ENCODE assay signal across 8 mouse cellular contexts in genomic region chr16:13754400-13755190, GRCm38 (mm10). TPM values are rescaled to one million over a fixed set of nuclear protein-coding genes. Genes with fewer than 3 reads are reported as not detected.
A peak's percentile ranks its signal among the peaks of the same experiment; 100 is the strongest.
DNase-seq lines count a peak whose midpoint lies in the region; ATAC-seq lines count a peak whose summit lies in the region.

No protein-coding gene starts in this region.

- H3K9ac ChIP-seq in intestine, embryonic 16.5 days (ENCODE audit: low read depth, low read length) = peak overlapping the region; percentile 70

- H3K4me1 ChIP-seq in intestine, embryonic 16.5 days (ENCODE audit: control insufficient read depth, insufficient read depth, low read length) = no peaks in the 10 kb centered on the region

- under 1% methylated on average over 65 of the region's 65 CpGs for WGBS in intestine, embryonic 16.5 days

- intact Hi-C loops in left cerebral cortex, postnatal 25 days (cut with DNase I) = loop anchor here (2.0 kb wide), 1 partner anchor 26 kb away; the partner anchor contains the start of gene Rrn3

- no peaks in the 10 kb centered on the region for H3K9me3 ChIP-seq in intestine, embryonic 16.5 days (ENCODE audit: control insufficient read depth, low read length)

- H3K4me2 ChIP-seq in intestine, embryonic 16.5 days (ENCODE audit: low read depth, low read length) = peak overlapping the region; percentile 98

- H3K36me3 ChIP-seq in intestine, embryonic 16.5 days (ENCODE audit: control insufficient read depth, insufficient read depth, low read length) = no peaks in the 10 kb centered on the region

- peak overlapping the region; percentile 70 for H3K4me3 ChIP-seq in intestine, embryonic 16.5 days (ENCODE audit: low read length)

- ATAC-seq in intestine, embryonic 16.5 days = peak; percentile 100

- no peak overlapping the region for H3K27ac ChIP-seq in intestine, embryonic 16.5 days (ENCODE audit: low read length)

- DNase-seq in adrenal gland, postnatal 10 days = peak; percentile 97
- DNase-seq in embryo, embryonic 9.5 days (ENCODE audit: extremely low spot score) = peak; percentile 92
- peak; percentile 90 to 96 for DNase-seq in gastrocnemius, postnatal 4 days (ENCODE audit: low spot score in 2 of 2)
- peak; percentile 91 to 93 for DNase-seq in left cerebral cortex, postnatal 25 days (ENCODE audit: low spot score in 2 of 2)
- peak; percentile 95 for DNase-seq in mesoderm, embryonic 11.5 days (ENCODE audit: low read depth, low spot score)
- peak; percentile 87 for DNase-seq in right cerebral cortex, postnatal 25 days
- peak; percentile 92 to 95 for DNase-seq in urinary bladder, postnatal 36 days (ENCODE audit: low spot score in 2 of 2)

- H3K27me3 ChIP-seq in intestine, embryonic 16.5 days (replicated peaks; ENCODE audit: control insufficient read depth, insufficient read depth, low read length) = no peaks in the 10 kb centered on the region

RNA-seq across cellular contexts. Expression of gene Pla2g10, which starts 23.8 kb away (rescaled TPM):
- total RNA-seq in adrenal gland, postnatal 10 days (2021) = not detected
- not detected for total RNA-seq in gastrocnemius, postnatal 4 days (2021)
- polyA plus RNA-seq in intestine, embryonic 16.5 days (2015; fragmentation: Nextera tagmentation; extraction: Ambion mirVana) = 8.5 and 8.7 TPM in 2 replicates
- not detected for total RNA-seq in left cerebral cortex, postnatal 25 days (2021)

RNA-seq across cellular contexts. Expression of gene Rrn3, which starts 25.9 kb away (rescaled TPM):
- 10 to 100 TPM; 37.6 to 38.0 TPM for total RNA-seq in adrenal gland, postnatal 10 days (2021)
- 10 to 100 TPM; 27.2 to 32.1 TPM for total RNA-seq in gastrocnemius, postnatal 4 days (2021)
- polyA plus RNA-seq in intestine, embryonic 16.5 days (2015; fragmentation: Nextera tagmentation; extraction: Ambion mirVana) = 43.8 and 46.1 TPM in 2 replicates
- 10 to 100 TPM; 47.3 to 49.0 TPM for total RNA-seq in left cerebral cortex, postnatal 25 days (2021)
